ENCODE assay signal across 24 mouse cellular contexts in the genomic region with DNA sequence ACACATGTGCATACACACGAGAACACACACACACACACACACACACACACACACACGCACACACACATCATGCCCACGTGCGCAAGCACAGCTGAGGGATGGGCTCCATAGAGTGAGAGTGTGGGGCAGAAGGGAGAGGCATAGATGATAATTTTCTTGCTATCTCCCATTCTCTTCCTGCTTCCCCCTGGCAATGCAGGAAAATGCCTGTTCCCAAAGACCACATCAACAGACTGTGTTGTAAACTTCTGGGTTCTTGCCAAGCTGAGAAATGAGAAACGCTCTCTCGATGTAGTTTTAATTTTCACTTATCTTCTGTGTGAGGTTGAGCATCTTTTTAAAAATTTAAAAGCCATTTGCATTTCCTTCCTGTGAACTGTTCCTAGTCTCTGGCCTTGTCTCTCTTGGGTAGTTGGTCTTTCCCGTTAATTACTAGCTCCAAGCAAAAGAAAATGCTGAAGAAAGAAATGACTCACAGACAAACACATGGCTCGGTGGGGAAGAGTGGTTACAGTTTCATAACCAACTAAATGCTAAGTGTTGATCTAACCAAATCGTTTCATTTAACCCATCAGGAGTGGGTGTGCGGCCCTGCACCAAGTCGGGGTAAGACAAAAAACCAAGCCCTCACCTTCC. TPM values are rescaled to one million over a fixed set of nuclear protein-coding genes. Genes with fewer than 3 reads are reported as not detected.
A peak's percentile ranks its signal among the peaks of the same experiment; 100 is the strongest.
DNase-seq lines count a peak whose midpoint lies in the region; ATAC-seq and TF ChIP-seq lines count a peak whose summit lies in the region.
"Had no signal": no experiment of that assay in that cellular context is flagged by ENCODE, and none has a peak within 500 bp of the region (broad histone marks: within the 10 kb centered on the region; RNA-seq: fewer than 3 reads in every experiment).

No protein-coding gene starts in this region.

- H3K27me3 ChIP-seq in lung, postnatal 0 days (replicated peaks; ENCODE audit: insufficient read depth, low read length): no peaks in the 10 kb centered on the region
- H3K27me3 ChIP-seq in Patski: no peaks in the 10 kb centered on the region
- H3K27me3 ChIP-seq: intestine, embryonic 15.5 days had no signal

- no peak for TF ChIP-seq POLR2A in olfactory bulb, adult 2 months (IDR thresholded peaks at IDR 0.05; ENCODE audit: insufficient read depth, low read depth, low read length)

- H3K9ac ChIP-seq in lung, postnatal 0 days (replicated peaks; ENCODE audit: low read depth): no peak overlapping the region
- H3K9ac ChIP-seq: hindbrain, embryonic 15.5 days; intestine, embryonic 15.5 days; midbrain, embryonic 12.5 days; neural tube, embryonic 13.5 days had no signal

- WGBS in lung, postnatal 0 days: 59% methylated on average over 11 of the region's 11 CpGs
- WGBS in olfactory bulb, adult 2 months: 25% methylated on average over 11 of the region's 11 CpGs

- ATAC-seq in frontal cortex, adult (ENCODE audit: low TSS enrichment): peak; percentile 66; the same call in 1 of the 2 replicates
- ATAC-seq in lung, postnatal 0 days: no peak
- ATAC-seq in Patski: peak; percentile 17
- ATAC-seq in erythroblast, adult 5-6 weeks (replicated peaks; ENCODE audit: low FRiP score, poor library complexity, severe bottlenecking): no peak
- ATAC-seq: activated CD4-positive, CD25-positive, alpha-beta regulatory T cell, adult 4 months; intestine, embryonic 15.5 days had no signal

- H3K4me3 ChIP-seq in lung, postnatal 0 days (ENCODE audit: low read depth, low read length): no peak overlapping the region
- no peak overlapping the region for H3K4me3 ChIP-seq in olfactory bulb, adult 2 months (ENCODE audit: insufficient read depth, low read depth, low read length)
- H3K4me3 ChIP-seq: hindbrain, embryonic 15.5 days; intestine, embryonic 15.5 days; left cerebral cortex, adult 2 months; midbrain, embryonic 12.5 days; neural tube, embryonic 13.5 days had no signal

- in situ Hi-C loops in Patski (cut with MboI; ENCODE audit: low pct_unique_long_range_greater_than_20kb): no loop called here

- H3K36me3 ChIP-seq in lung, postnatal 0 days (ENCODE audit: insufficient read depth, low read length): no peaks in the 10 kb centered on the region
- H3K36me3 ChIP-seq: hindbrain, embryonic 15.5 days; intestine, embryonic 15.5 days; midbrain, embryonic 12.5 days; neural tube, embryonic 13.5 days had no signal

- TF ChIP-seq EP300 in lung, postnatal 0 days (IDR thresholded peaks at IDR 0.05): no peak

- CTCF ChIA-PET in Patski (lab: Charles Lee): interaction anchor here (1.4 to 7.5 kb wide), 7 partner anchors 9 to 51 kb away, joined by 3 to 66 read pairs (median 7); a partner anchor contains a TSS

- no peak for DNase-seq in frontal cortex, postnatal 25 days (ENCODE audit: low spot score in 2 of 2)
- peak; percentile 39 for DNase-seq in lung, postnatal 0 days (ENCODE audit: low spot score)
- no peak for DNase-seq in lung, postnatal 14 days
- no peak for DNase-seq in Patski (ENCODE audit: low read depth, low spot score)
- DNase-seq: adrenal gland, postnatal 14 days; cerebellum, adult 2 months; cerebellum, postnatal 36 days; gastrocnemius, postnatal 10 days; heart, adult 11 months; heart, postnatal 36 days; kidney, adult 9 months; kidney, postnatal 25 days; layer of hippocampus, adult 9-11 months; right cerebral cortex, postnatal 25 days had no signal

- POLR2A ChIA-PET in Patski (lab: Charles Lee): interaction anchor here (0.8 to 1.4 kb wide), 2 partner anchors 8 to 25 kb away, joined by 4 to 5 read pairs; no protein-coding TSS in a partner anchor

- H3K27ac ChIP-seq in lung, postnatal 0 days (ENCODE audit: low read length): no peak overlapping the region
- H3K27ac ChIP-seq in olfactory bulb, adult 2 months (ENCODE audit: insufficient read depth, low read depth, low read length): peak overlapping the region; percentile 96
- H3K27ac ChIP-seq: hindbrain, embryonic 15.5 days; intestine, embryonic 15.5 days; left cerebral cortex, adult 2 months; midbrain, embryonic 12.5 days; neural tube, embryonic 13.5 days had no signal

- H3K4me2 ChIP-seq in lung, postnatal 0 days (replicated peaks; ENCODE audit: low read depth, low read length): no peak overlapping the region
- H3K4me2 ChIP-seq: hindbrain, embryonic 15.5 days; intestine, embryonic 15.5 days; midbrain, embryonic 12.5 days; neural tube, embryonic 13.5 days had no signal

- H3K9me3 ChIP-seq in lung, postnatal 0 days (ENCODE audit: low read length): no peaks in the 10 kb centered on the region
- H3K9me3 ChIP-seq: hindbrain, embryonic 15.5 days; intestine, embryonic 15.5 days; midbrain, embryonic 12.5 days; neural tube, embryonic 13.5 days had no signal

- no peaks in the 10 kb centered on the region for H3K4me1 ChIP-seq in lung, postnatal 0 days (ENCODE audit: insufficient read depth, low read depth, low read length)
- peaks cover 18% of the 10 kb centered on the region for H3K4me1 ChIP-seq in olfactory bulb, adult 2 months (ENCODE audit: control insufficient read depth, insufficient read depth, low read length)

- TF ChIP-seq CTCF in lung, postnatal 0 days (IDR thresholded peaks at IDR 0.05): no peak
- no peak for TF ChIP-seq CTCF in Patski (IDR thresholded peaks at IDR 0.05)
- no peak for TF ChIP-seq CTCF in olfactory bulb, adult 2 months (IDR thresholded peaks at IDR 0.05; ENCODE audit: insufficient read depth, low read depth, low read length)

RNA-seq across cellular contexts. Expression of a gene that starts 15.9 kb away (rescaled TPM):
- 174 and 188 TPM in 2 replicates for polyA plus RNA-seq in lung, postnatal 0 days (2015; fragmentation: Nextera tagmentation; extraction: Ambion mirVana)
- 97.1 TPM for polyA plus RNA-seq in Patski (2021)
- polyA plus RNA-seq in olfactory bulb, adult 2 months (2012; ENCODE audit: insufficient read depth, insufficient read length, low replicate concordance, missing spikeins): not detected in 2 replicates
- not detected in 2 replicates for total RNA-seq in erythroblast, adult 5-6 weeks (2015; ENCODE audit: low replicate concordance)
- total RNA-seq in erythroblast, adult 5-6 weeks (2017; ENCODE audit: low replicate concordance): not detected in 2 replicates
- polyA plus RNA-seq: activated CD4-positive, CD25-positive, alpha-beta regulatory T cell, adult 4 months had no signal

RNA-seq across cellular contexts. Expression of a gene that starts 25.9 kb away (rescaled TPM):
- 4.4 and 6.7 TPM in 2 replicates for polyA plus RNA-seq in lung, postnatal 0 days (2015; fragmentation: Nextera tagmentation; extraction: Ambion mirVana)
- polyA plus RNA-seq in Patski (2021): 9.4 TPM
- not detected in 2 replicates for polyA plus RNA-seq in olfactory bulb, adult 2 months (2012; ENCODE audit: insufficient read depth, insufficient read length, low replicate concordance, missing spikeins)
- total RNA-seq in erythroblast, adult 5-6 weeks (2015; ENCODE audit: low replicate concordance): not detected in 2 replicates
- not detected in 2 replicates for total RNA-seq in erythroblast, adult 5-6 weeks (2017; ENCODE audit: low replicate concordance)
- total RNA-seq: gastrocnemius, postnatal 10 days; heart, postnatal 36 days had no signal
- polyA plus RNA-seq: activated CD4-positive, CD25-positive, alpha-beta regulatory T cell, adult 4 months; spleen, adult 2 months had no signal

RNA-seq across cellular contexts. Expression of a gene that starts 26.5 kb away (rescaled TPM):
- 95.7 and 96.4 TPM in 2 replicates for polyA plus RNA-seq in lung, postnatal 0 days (2015; fragmentation: Nextera tagmentation; extraction: Ambion mirVana)
- polyA plus RNA-seq in Patski (2021): 88.3 TPM
- polyA plus RNA-seq in olfactory bulb, adult 2 months (2012; ENCODE audit: insufficient read depth, insufficient read length, low replicate concordance, missing spikeins): not detected in 2 replicates
- 8.8 and 12.9 TPM in 2 replicates for total RNA-seq in erythroblast, adult 5-6 weeks (2015; ENCODE audit: low replicate concordance)
- 10.9 and 11.5 TPM in 2 replicates for total RNA-seq in erythroblast, adult 5-6 weeks (2017; ENCODE audit: low replicate concordance)

RNA-seq across cellular contexts. Expression of a gene that starts 37.7 kb away (rescaled TPM):
- 125 and 136 TPM in 2 replicates for polyA plus RNA-seq in lung, postnatal 0 days (2015; fragmentation: Nextera tagmentation; extraction: Ambion mirVana)
- polyA plus RNA-seq in Patski (2021): 104 TPM
- polyA plus RNA-seq in olfactory bulb, adult 2 months (2012; ENCODE audit: insufficient read depth, insufficient read length, low replicate concordance, missing spikeins): not detected in 2 replicates
- 16.1 and 42.3 TPM in 2 replicates for total RNA-seq in erythroblast, adult 5-6 weeks (2015; ENCODE audit: low replicate concordance)
- 4.3 TPM in 1 of 2 replicates, not detected in the other for total RNA-seq in erythroblast, adult 5-6 weeks (2017; ENCODE audit: low replicate concordance)

RNA-seq across cellular contexts. Expression of a gene that starts 40.9 kb away (rescaled TPM):
- 9.7 and 10.3 TPM in 2 replicates for polyA plus RNA-seq in lung, postnatal 0 days (2015; fragmentation: Nextera tagmentation; extraction: Ambion mirVana)
- 48.7 TPM for polyA plus RNA-seq in Patski (2021)
- polyA plus RNA-seq in olfactory bulb, adult 2 months (2012; ENCODE audit: insufficient read depth, insufficient read length, low replicate concordance, missing spikeins): not detected in 2 replicates
- total RNA-seq in erythroblast, adult 5-6 weeks (2015; ENCODE audit: low replicate concordance): not detected in 2 replicates
- not detected in 2 replicates for total RNA-seq in erythroblast, adult 5-6 weeks (2017; ENCODE audit: low replicate concordance)

Comparison
In these comparisons a context has a peak if more than half of its experiments do, and no peak if none do; other contexts are left out.
1. ATAC-seq: peak in frontal cortex, adult (single experiment) and Patski (single experiment); none in lung, postnatal 0 days (single experiment) and erythroblast, adult 5-6 weeks (single experiment).
2. RNA of a gene that starts 15.9 kb away (polyA plus RNA-seq): 174 to 188 TPM in lung, postnatal 0 days and 97.1 TPM in Patski (single experiment); not detected in olfactory bulb, adult 2 months; every median in the first group is over 10 times any median in the second.
3. RNA of a gene that starts 26.5 kb away (polyA plus RNA-seq): 95.7 to 96.4 TPM in lung, postnatal 0 days and 88.3 TPM in Patski (single experiment); not detected in olfactory bulb, adult 2 months; every median in the first group is over 10 times any median in the second.